Mouse (Mus musculus): Measurements from ENCODE around the gene Retreg1.

The Retreg1 gene

GRCm38 (mm10) chr15:25880192-25880591 lies 37.2 kb downstream of the Retreg1 start:
- DNase-seq (ENCODE audit: low read depth), result no peak

- no peak for DNase-seq (ENCODE audit: low read depth)
Observed at GRCm38 (mm10) chr15:25882002-25882401, 39.0 kb downstream of the Retreg1 start.

GRCm38 (mm10) chr15:25884416-25884958 lies 41.5 kb downstream of the Retreg1 start:
- DNase-seq (ENCODE audit: low read depth), result no peak

GRCm38 (mm10) chr15:25886581-25887011 lies 43.6 kb downstream of the Retreg1 start:
- peak; percentile 79 for DNase-seq (ENCODE audit: low read depth)

GRCm38 (mm10) chr15:25889927-25890326 lies 46.9 kb downstream of the Retreg1 start:
- DNase-seq (ENCODE audit: low read depth), result no peak

GRCm38 (mm10) chr15:25891556-25891955 lies 48.6 kb downstream of the Retreg1 start:
- no peak for DNase-seq (ENCODE audit: low read depth)

GRCm38 (mm10) chr15:25893327-25893726 lies 50.3 kb downstream of the Retreg1 start:
- DNase-seq (ENCODE audit: low read depth), result peak; percentile 41

GRCm38 (mm10) chr15:25896783-25897182 lies 53.8 kb downstream of the Retreg1 start:
- DNase-seq (ENCODE audit: low read depth), result no peak

GRCm38 (mm10) chr15:25897617-25898016 lies 54.6 kb downstream of the Retreg1 start:
- DNase-seq (ENCODE audit: low read depth), result no peak

- DNase-seq (ENCODE audit: low read depth), result no peak
Observed at GRCm38 (mm10) chr15:25899021-25899420, 56.0 kb downstream of the Retreg1 start.

- DNase-seq (ENCODE audit: low read depth), result peak; percentile 88
Observed at GRCm38 (mm10) chr15:25900540-25900939, 57.6 kb downstream of the Retreg1 start.

- DNase-seq (ENCODE audit: low read depth), result no peak
Observed at GRCm38 (mm10) chr15:25902931-25903615, 60.1 kb downstream of the Retreg1 start.

GRCm38 (mm10) chr15:25904435-25905021 lies 61.5 kb downstream of the Retreg1 start:
- peak; percentile 21 for DNase-seq (ENCODE audit: low read depth)

- DNase-seq (ENCODE audit: low read depth), result no peak
Observed at GRCm38 (mm10) chr15:25909783-25910494, 67.0 kb downstream of the Retreg1 start.

- no peak for DNase-seq (ENCODE audit: low read depth)
Observed at GRCm38 (mm10) chr15:25910495-25910865, 67.5 kb downstream of the Retreg1 start.

GRCm38 (mm10) chr15:25910924-25911323 lies 67.9 kb downstream of the Retreg1 start:
- no peak for DNase-seq (ENCODE audit: low read depth)

GRCm38 (mm10) chr15:25912911-25913310 lies 69.9 kb downstream of the Retreg1 start:
- DNase-seq (ENCODE audit: low read depth), result no peak

- no peak for DNase-seq (ENCODE audit: low read depth)
Observed at GRCm38 (mm10) chr15:25913659-25914058, 70.7 kb downstream of the Retreg1 start.

GRCm38 (mm10) chr15:25914160-25914559 lies 71.2 kb downstream of the Retreg1 start:
- DNase-seq (ENCODE audit: low read depth), result no peak

- DNase-seq (ENCODE audit: low read depth), result peak; percentile 83
Observed at GRCm38 (mm10) chr15:25915013-25915412, 72.0 kb downstream of the Retreg1 start.

- no peak for DNase-seq (ENCODE audit: low read depth)
Observed at GRCm38 (mm10) chr15:25915574-25916205, 72.7 kb downstream of the Retreg1 start.

GRCm38 (mm10) chr15:25916252-25916651 lies 73.3 kb downstream of the Retreg1 start:
- peak; percentile 69 for DNase-seq (ENCODE audit: low read depth)
